Mouse (Mus musculus) intestine, embryonic 16.5 days (tissue): ENCODE results near the gene Rexo2. TPM values are rescaled to one million over a fixed set of nuclear protein-coding genes. Genes with fewer than 3 reads are reported as not detected.
"Not testable (repeated sequence)": the region's sequence is repeated elsewhere in the genome, so short reads cannot be mapped to it uniquely, and the experiment has no call there.

Experiments used
- ATAC-seq: fragments of 200-750 bp; cut with Nextera tagmentation; 2 replicates; pipeline ENCODE4 v1.8.0; 2017; ENCODE audit warnings: moderate TSS enrichment, moderate library complexity
- H3K27ac ChIP-seq: fragments of 300-500 bp; sonication (generic); 2 replicates; pipeline ENCODE4 v1.5.1; 2014; ENCODE audit warnings: mild to moderate bottlenecking, low read length
- H3K27me3 ChIP-seq: fragments of 300-500 bp; sonication (generic); replicated peaks from 2 replicates; pipeline ENCODE4 v1.6.1; 2014; ENCODE audit warnings: low read length, control low read depth, mixed read lengths; ENCODE audit not compliant: control insufficient read depth, insufficient read depth
- H3K36me3 ChIP-seq: fragments of 300-500 bp; sonication (generic); 2 replicates; pipeline ENCODE4 v1.6.1; 2014; ENCODE audit warnings: low read length, control low read depth; ENCODE audit not compliant: control insufficient read depth, insufficient read depth
- H3K4me1 ChIP-seq: fragments of 300-500 bp; sonication (generic); 2 replicates; pipeline ENCODE4 v1.6.1; 2014; ENCODE audit warnings: low read length, control low read depth, mixed read lengths; ENCODE audit not compliant: control insufficient read depth, insufficient read depth
- H3K4me2 ChIP-seq: fragments of 300-500 bp; sonication (generic); 2 replicates; pipeline ENCODE4 v1.6.1; 2014; ENCODE audit warnings: low read depth, low read length, control low read depth
- H3K4me3 ChIP-seq: fragments of 300-500 bp; sonication (generic); 2 replicates; pipeline ENCODE4 v1.5.1; 2014; ENCODE audit warnings: mild to moderate bottlenecking, low read length
- H3K9ac ChIP-seq: fragments of 300-500 bp; sonication (generic); 2 replicates; pipeline ENCODE4 v1.6.1; 2014; ENCODE audit warnings: low read depth, low read length
- H3K9me3 ChIP-seq: fragments of 300-500 bp; sonication (generic); 2 replicates; pipeline ENCODE4 v1.6.1; 2016; ENCODE audit warnings: low read length, control low read depth; ENCODE audit not compliant: control insufficient read depth
- WGBS: fragments of 180-500 bp; shearing (Covaris S2); extraction: QIAGEN DNeasy Blood & Tissue Kit; methylation state at CpG from one replicate; pipeline ENCODE4 v1.1.7; 2014; 5-methylcytosine and 5-hydroxymethylcytosine counted together
- polyA plus RNA-seq: library from polyadenylated mRNA; unstranded; fragments of >200 nt; fragmentation: Nextera tagmentation; extraction: Ambion mirVana; gene quantifications from 2 replicates; pipeline ENCODE4 v1.2.1, GENCODE M21; 2015

The Rexo2 gene
- 97.9 and 108 TPM in 2 replicates for polyA plus RNA-seq

- peak within 1 kb of the TSS; percentile 82 for H3K9ac ChIP-seq
- H3K27me3 ChIP-seq, result no peaks in the 10 kb centered on the region
- H3K4me1 ChIP-seq, result 0 out of 2 replicates have a peak, but pooled peaks cover 4% of the 10 kb centered on the region
- H3K4me2 ChIP-seq, result peak within 1 kb of the TSS; percentile 90
- peak; percentile 99 for ATAC-seq
- no peak within 1 kb of the TSS for H3K27ac ChIP-seq
- whole genome bisulfite sequencing, result under 1% methylated on average over 49 of the region's 49 CpGs
- peaks cover 4% of the 10 kb centered on the region; the same call in 1 of the 2 replicates for H3K36me3 ChIP-seq
- H3K9me3 ChIP-seq, result no peaks in the 10 kb centered on the region
- peak within 1 kb of the TSS; percentile 70 for H3K4me3 ChIP-seq
These were observed at the start of gene Rexo2 for GRCm38 (mm10) chr9:48480411-48481213. Rexo2 (minus strand) TSS chr9:48480623.

- H3K9me3 ChIP-seq, result no peaks in the 10 kb centered on the region
- no peaks in the 10 kb centered on the region for H3K4me1 ChIP-seq
- no peak overlapping the region for H3K9ac ChIP-seq
- 90% methylated on average over 4 of the region's 4 CpGs for WGBS
- H3K36me3 ChIP-seq, result no peaks in the 10 kb centered on the region
- H3K27ac ChIP-seq, result no peak overlapping the region
- no peak overlapping the region for H3K4me3 ChIP-seq
- ATAC-seq, result no peak
- no peak overlapping the region for H3K4me2 ChIP-seq
- H3K27me3 ChIP-seq, result no peaks in the 10 kb centered on the region
These were observed 46.1 kb upstream of the Rexo2 start for GRCm38 (mm10) chr9:48526520-48526919.

GRCm38 (mm10) chr9:48525566-48525965, 45.1 kb upstream of the Rexo2 start:
- H3K4me2 ChIP-seq, result no peak overlapping the region
- ATAC-seq, result no peak
- H3K9ac ChIP-seq, result no peak overlapping the region
- no peaks in the 10 kb centered on the region for H3K27me3 ChIP-seq
- 16% methylated on average over 1 of the region's 1 CpGs for WGBS
- H3K4me3 ChIP-seq, result no peak overlapping the region
- H3K4me1 ChIP-seq, result no peaks in the 10 kb centered on the region
- no peak overlapping the region for H3K27ac ChIP-seq
- H3K36me3 ChIP-seq, result no peaks in the 10 kb centered on the region
- H3K9me3 ChIP-seq, result no peaks in the 10 kb centered on the region

- H3K27me3 ChIP-seq, H3K9ac ChIP-seq, H3K36me3 ChIP-seq, H3K27ac ChIP-seq, H3K4me3 ChIP-seq, H3K4me2 ChIP-seq, ATAC-seq, H3K4me1 ChIP-seq, H3K9me3 ChIP-seq: not testable (repeated sequence)
- WGBS, result no CpG with 5 or more reads among the region's 7 CpGs
These were observed 40.0 kb upstream of the Rexo2 start for GRCm38 (mm10) chr9:48520405-48520804.

GRCm38 (mm10) chr9:48517372-48518130, 37.1 kb upstream of the Rexo2 start:
- no peak overlapping the region for H3K9ac ChIP-seq
- no peaks in the 10 kb centered on the region for H3K4me1 ChIP-seq
- H3K27ac ChIP-seq, result no peak overlapping the region
- H3K27me3 ChIP-seq, result no peaks in the 10 kb centered on the region
- H3K4me2 ChIP-seq, result no peak overlapping the region
- H3K4me3 ChIP-seq, result no peak overlapping the region
- 69% methylated on average over 19 of the region's 19 CpGs for WGBS
- H3K9me3 ChIP-seq, result no peaks in the 10 kb centered on the region
- no peak for ATAC-seq
- no peaks in the 10 kb centered on the region for H3K36me3 ChIP-seq

GRCm38 (mm10) chr9:48516615-48517371, 36.4 kb upstream of the Rexo2 start:
- no peaks in the 10 kb centered on the region for H3K27me3 ChIP-seq
- 82% methylated on average over 11 of the region's 11 CpGs for WGBS

GRCm38 (mm10) chr9:48515332-48515731, 34.9 kb upstream of the Rexo2 start:
- no peaks in the 10 kb centered on the region for H3K4me1 ChIP-seq
- H3K9ac ChIP-seq, result no peak overlapping the region
- no peak overlapping the region for H3K27ac ChIP-seq
- no peaks in the 10 kb centered on the region for H3K36me3 ChIP-seq
- H3K9me3 ChIP-seq, result no peaks in the 10 kb centered on the region
- WGBS, result 40% methylated on average over 1 of the region's 1 CpGs
- no peak overlapping the region for H3K4me3 ChIP-seq
- H3K27me3 ChIP-seq, result no peaks in the 10 kb centered on the region
- no peak for ATAC-seq
- no peak overlapping the region for H3K4me2 ChIP-seq

More at GRCm38 (mm10) chr9:48516615-48517371, 36.4 kb upstream of the Rexo2 start:
- H3K9ac ChIP-seq, result no peak overlapping the region
- H3K27ac ChIP-seq, result no peak overlapping the region
- H3K36me3 ChIP-seq, result no peaks in the 10 kb centered on the region
- H3K9me3 ChIP-seq, result no peaks in the 10 kb centered on the region
- H3K4me1 ChIP-seq, result no peaks in the 10 kb centered on the region
- ATAC-seq, result no peak
- no peak overlapping the region for H3K4me2 ChIP-seq
- H3K4me3 ChIP-seq, result no peak overlapping the region

- no peaks in the 10 kb centered on the region for H3K27me3 ChIP-seq
- WGBS, result 84% methylated on average over 5 of the region's 5 CpGs
- no peak overlapping the region for H3K4me3 ChIP-seq
- H3K4me1 ChIP-seq, result no peaks in the 10 kb centered on the region
- ATAC-seq, result no peak
- H3K27ac ChIP-seq, result no peak overlapping the region
- H3K4me2 ChIP-seq, result no peak overlapping the region
- H3K36me3 ChIP-seq, result no peaks in the 10 kb centered on the region
- H3K9me3 ChIP-seq, result no peaks in the 10 kb centered on the region
- no peak overlapping the region for H3K9ac ChIP-seq
These were observed 29.7 kb upstream of the Rexo2 start for GRCm38 (mm10) chr9:48510134-48510533.

GRCm38 (mm10) chr9:48504741-48505365, 24.4 kb upstream of the Rexo2 start:
- Histone ChIP-seq H3K27ac (no peak overlapping the region), H3K36me3 (no peaks in the 10 kb centered on the region), H3K4me2 (no peak overlapping the region), H3K9me3 (no peaks in the 10 kb centered on the region), H3K4me1 (no peaks in the 10 kb centered on the region), H3K4me3 (no peak overlapping the region), H3K27me3 (no peaks in the 10 kb centered on the region), H3K9ac (no peak overlapping the region)
- no peak for ATAC-seq
- WGBS, result 70% methylated on average over 8 of the region's 8 CpGs
